Mouse (Mus musculus) heart, postnatal 0 days (tissue): Measurements from ENCODE around the gene Bcl11b.

ENCODE experiments used
- CTCF ChIP-seq: IDR thresholded peaks from 2 replicates; pipeline ENCODE4 v1.5.1; 2016; ENCODE audit warnings: antibody characterized with exemption, control low read depth, low read depth
- EP300 ChIP-seq: IDR thresholded peaks from 2 replicates; pipeline ENCODE4 v1.6.1; 2016; ENCODE audit warnings: antibody characterized with exemption, low read depth

DNA sequence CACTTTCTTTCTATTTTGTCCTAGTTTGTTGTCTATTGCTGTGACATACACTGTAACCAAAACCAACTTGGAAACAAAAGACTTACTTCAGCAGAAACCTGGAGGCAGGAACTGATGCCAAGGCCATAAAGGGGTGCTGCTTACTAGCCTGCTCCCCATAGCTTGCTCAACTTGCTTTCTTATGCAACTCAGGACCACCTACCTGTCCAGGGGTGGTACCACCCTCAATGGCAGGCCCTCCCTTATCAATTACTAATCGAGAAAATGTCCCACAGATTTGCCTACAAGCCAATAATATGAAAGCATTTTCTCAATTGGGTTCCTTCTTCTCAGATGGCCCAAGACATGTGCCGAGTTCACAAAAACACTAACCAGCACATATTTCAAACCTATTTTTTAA is 135.1 kb downstream of the Bcl11b start:
- no peak for TF ChIP-seq CTCF
- TF ChIP-seq EP300 = no peak
